Mouse (Mus musculus): ENCODE results near the gene Chd9. TPM values are rescaled to one million over a fixed set of nuclear protein-coding genes. Genes with fewer than 3 reads are reported as not detected.

The Chd9 gene
- polyA plus RNA-seq, 1 experiment from 2014 or later = 95.1 TPM

- Histone ChIP-seq H3K4me2 (no peak overlapping the region), H3K27me3 (no peaks in the 10 kb centered on the region), H3K4me1 (peaks cover 18% of the 10 kb centered on the region; the same call in 1 of the 2 replicates), H3K9me3 (no peaks in the 10 kb centered on the region), H3K4me3 (no peak overlapping the region), H3K36me3 (0 out of 2 replicates have a peak, but pooled peaks cover 5% of the 10 kb centered on the region), H3K9ac (no peak overlapping the region), H3K27ac (no peak overlapping the region)
- WGBS = 85% methylated on average over 6 of the region's 6 CpGs
- no peak for ATAC-seq (ENCODE audit: insufficient number of reproducible peaks, insufficient read depth, low FRiP score, low TSS enrichment, low read depth)
These were observed 15.0 kb downstream of the Chd9 start for GRCm38 (mm10) chr8:90843127-90843526.

- Histone ChIP-seq H3K4me1 (peaks cover 21% of the 10 kb centered on the region), H3K9ac (no peak overlapping the region), H3K9me3 (no peaks in the 10 kb centered on the region), H3K36me3 (0 out of 2 replicates have a peak, but pooled peaks cover 5% of the 10 kb centered on the region), H3K27me3 (no peaks in the 10 kb centered on the region), H3K27ac (no peak overlapping the region), H3K4me2 (no peak overlapping the region), H3K4me3 (no peak overlapping the region)
- WGBS = 74% methylated on average over 9 of the region's 9 CpGs
- ATAC-seq (ENCODE audit: insufficient number of reproducible peaks, insufficient read depth, low FRiP score, low TSS enrichment, low read depth) = no peak
These were observed 16.2 kb downstream of the Chd9 start for GRCm38 (mm10) chr8:90844179-90844967.

GRCm38 (mm10) chr8:90847980-90848379 is 19.8 kb downstream of the Chd9 start:
- no peaks in the 10 kb centered on the region for H3K9me3 ChIP-seq
- no peak overlapping the region for H3K4me2 ChIP-seq
- 84% methylated on average over 7 of the region's 7 CpGs for WGBS
- no peak overlapping the region for H3K27ac ChIP-seq
- no peak overlapping the region for H3K4me3 ChIP-seq
- no peaks in the 10 kb centered on the region for H3K27me3 ChIP-seq
- peaks cover 11% of the 10 kb centered on the region for H3K4me1 ChIP-seq
- ATAC-seq (ENCODE audit: insufficient number of reproducible peaks, insufficient read depth, low FRiP score, low TSS enrichment, low read depth) = no peak
- H3K9ac ChIP-seq = no peak overlapping the region
- peaks cover 5% of the 10 kb centered on the region; the same call in 1 of the 2 replicates for H3K36me3 ChIP-seq

GRCm38 (mm10) chr8:90849462-90850050 is 21.4 kb downstream of the Chd9 start:
- no peak overlapping the region for H3K4me2 ChIP-seq
- no peaks in the 10 kb centered on the region for H3K9me3 ChIP-seq
- H3K4me1 ChIP-seq = peaks cover 19% of the 10 kb centered on the region
- 49% methylated on average over 11 of the region's 11 CpGs for WGBS
- 0 out of 2 replicates have a peak overlapping the region, but pooled peaks have one; percentile 28 for H3K27ac ChIP-seq
- H3K9ac ChIP-seq = peak overlapping the region; percentile 40; the same call in 1 of the 2 replicates
- H3K4me3 ChIP-seq = no peak overlapping the region
- peaks cover 5% of the 10 kb centered on the region; the same call in 1 of the 2 replicates for H3K36me3 ChIP-seq
- H3K27me3 ChIP-seq = no peaks in the 10 kb centered on the region
- no peak for ATAC-seq (ENCODE audit: insufficient number of reproducible peaks, insufficient read depth, low FRiP score, low TSS enrichment, low read depth)

GRCm38 (mm10) chr8:90851544-90851943 is 23.4 kb downstream of the Chd9 start:
- no peaks in the 10 kb centered on the region for H3K9me3 ChIP-seq
- H3K4me2 ChIP-seq = no peak overlapping the region
- ATAC-seq (ENCODE audit: insufficient number of reproducible peaks, insufficient read depth, low FRiP score, low TSS enrichment, low read depth) = no peak
- H3K9ac ChIP-seq = no peak overlapping the region
- H3K27me3 ChIP-seq = no peaks in the 10 kb centered on the region
- WGBS = 58% methylated on average over 8 of the region's 8 CpGs
- H3K4me1 ChIP-seq = peaks cover 27% of the 10 kb centered on the region
- H3K36me3 ChIP-seq = no peaks in the 10 kb centered on the region; the same call in 1 of the 2 replicates
- H3K4me3 ChIP-seq = no peak overlapping the region
- H3K27ac ChIP-seq = no peak overlapping the region

- Histone ChIP-seq H3K36me3 (no peaks in the 10 kb centered on the region; the same call in 1 of the 2 replicates), H3K27ac (peak overlapping the region; percentile 90), H3K4me2 (peak overlapping the region; percentile 47), H3K9me3 (no peaks in the 10 kb centered on the region), H3K4me3 (no peak overlapping the region), H3K27me3 (no peaks in the 10 kb centered on the region), H3K4me1 (peaks cover 32% of the 10 kb centered on the region), H3K9ac (peak overlapping the region; percentile 46)
- peak; percentile 6; the same call in 1 of the 2 replicates for ATAC-seq (ENCODE audit: insufficient number of reproducible peaks, insufficient read depth, low FRiP score, low TSS enrichment, low read depth)
- 63% methylated on average over 9 of the region's 9 CpGs for WGBS
These were observed 26.0 kb downstream of the Chd9 start for GRCm38 (mm10) chr8:90853971-90854670.

GRCm38 (mm10) chr8:90854671-90855161 is 26.6 kb downstream of the Chd9 start:
- Histone ChIP-seq H3K27me3 (no peaks in the 10 kb centered on the region), H3K4me1 (peaks cover 32% of the 10 kb centered on the region), H3K36me3 (no peaks in the 10 kb centered on the region; the same call in 1 of the 2 replicates), H3K27ac (peak overlapping the region; percentile 90), H3K4me2 (peak overlapping the region; percentile 47), H3K4me3 (no peak overlapping the region), H3K9me3 (no peaks in the 10 kb centered on the region), H3K9ac (peak overlapping the region; percentile 46)
- 11% methylated on average over 10 of the region's 10 CpGs for WGBS
- ATAC-seq (ENCODE audit: insufficient number of reproducible peaks, insufficient read depth, low FRiP score, low TSS enrichment, low read depth) = peak; percentile 64

GRCm38 (mm10) chr8:90856171-90856570 is 28.0 kb downstream of the Chd9 start:
- H3K27ac ChIP-seq = no peak overlapping the region
- H3K4me3 ChIP-seq = no peak overlapping the region
- H3K4me2 ChIP-seq = no peak overlapping the region
- H3K4me1 ChIP-seq = peaks cover 35% of the 10 kb centered on the region
- WGBS = 88% methylated on average over 3 of the region's 3 CpGs
- no peak overlapping the region for H3K9ac ChIP-seq
- no peaks in the 10 kb centered on the region for H3K27me3 ChIP-seq
- no peaks in the 10 kb centered on the region for H3K36me3 ChIP-seq
- no peak for ATAC-seq (ENCODE audit: insufficient number of reproducible peaks, insufficient read depth, low FRiP score, low TSS enrichment, low read depth)
- no peaks in the 10 kb centered on the region for H3K9me3 ChIP-seq

GRCm38 (mm10) chr8:90856952-90857351 is 28.8 kb downstream of the Chd9 start:
- H3K36me3 ChIP-seq = no peaks in the 10 kb centered on the region
- no peak overlapping the region for H3K4me2 ChIP-seq
- no peak overlapping the region for H3K9ac ChIP-seq
- no peak overlapping the region for H3K27ac ChIP-seq
- no peak for ATAC-seq (ENCODE audit: insufficient number of reproducible peaks, insufficient read depth, low FRiP score, low TSS enrichment, low read depth)
- WGBS = 45% methylated on average over 1 of the region's 1 CpGs
- no peak overlapping the region for H3K4me3 ChIP-seq
- no peaks in the 10 kb centered on the region for H3K9me3 ChIP-seq
- H3K27me3 ChIP-seq = no peaks in the 10 kb centered on the region
- H3K4me1 ChIP-seq = peaks cover 40% of the 10 kb centered on the region

GRCm38 (mm10) chr8:90858071-90858470 is 29.9 kb downstream of the Chd9 start:
- no peak overlapping the region for H3K9ac ChIP-seq
- WGBS = 93% methylated on average over 2 of the region's 2 CpGs
- H3K36me3 ChIP-seq = no peaks in the 10 kb centered on the region
- H3K4me1 ChIP-seq = peaks cover 50% of the 10 kb centered on the region
- no peaks in the 10 kb centered on the region for H3K9me3 ChIP-seq
- no peak overlapping the region for H3K4me3 ChIP-seq
- H3K27ac ChIP-seq = no peak overlapping the region
- no peak overlapping the region for H3K4me2 ChIP-seq
- no peak for ATAC-seq (ENCODE audit: insufficient number of reproducible peaks, insufficient read depth, low FRiP score, low TSS enrichment, low read depth)
- H3K27me3 ChIP-seq = no peaks in the 10 kb centered on the region

- Histone ChIP-seq H3K9ac (peak overlapping the region; percentile 57), H3K4me3 (peak overlapping the region; percentile 12; the same call in 1 of the 2 replicates), H3K9me3 (no peaks in the 10 kb centered on the region), H3K4me2 (peak overlapping the region; percentile 54), H3K4me1 (peaks cover 31% of the 10 kb centered on the region), H3K27me3 (no peaks in the 10 kb centered on the region), H3K27ac (peak overlapping the region; percentile 99), H3K36me3 (no peaks in the 10 kb centered on the region)
- ATAC-seq (ENCODE audit: insufficient number of reproducible peaks, insufficient read depth, low FRiP score, low TSS enrichment, low read depth) = peak; percentile 23; the same call in 1 of the 2 replicates
- WGBS = 3% methylated on average over 9 of the region's 9 CpGs
These were observed 33.3 kb downstream of the Chd9 start for GRCm38 (mm10) chr8:90861266-90861944.
